Mouse (Mus musculus) E14TG2a.4 (cell line): ENCODE data around the gene Gpr183.

Source experiments
- CTCF ChIP-seq: conservative IDR thresholded peaks from 2 replicates; pipeline ENCODE4 v1.5.1; 2014; ENCODE audit warnings: low read length
- POU5F1 ChIP-seq: IDR thresholded peaks from 2 replicates; pipeline ENCODE4 v1.6.1; 2014; ENCODE audit warnings: low read length, borderline replicate concordance

DNA sequence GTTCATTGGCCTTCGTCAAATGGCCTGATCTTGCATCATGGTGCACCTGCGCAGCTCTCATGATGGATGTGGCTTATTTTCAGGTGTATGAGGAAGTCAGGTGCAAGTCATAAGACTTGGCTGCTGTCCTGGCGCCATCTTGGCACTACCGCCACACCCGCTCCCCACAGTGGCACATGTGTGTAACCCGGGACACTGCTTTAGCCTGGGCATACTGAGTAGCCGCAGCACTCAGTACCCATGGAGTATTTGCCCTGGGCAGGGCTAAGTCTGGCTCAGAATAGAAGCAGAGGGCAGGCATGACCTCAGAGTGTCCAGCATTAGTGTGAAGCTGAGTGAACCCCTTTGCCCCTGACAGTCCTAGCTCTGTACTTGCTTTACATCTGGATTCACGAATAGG, 37.5 kb downstream of the Gpr183 start:
- TF ChIP-seq CTCF (no peak), POU5F1 (no peak)
